Mouse (Mus musculus) neural tube, embryonic 13.5 days (tissue): Measurements from ENCODE around the gene Mn1. TPM values are rescaled to one million over a fixed set of nuclear protein-coding genes. Genes with fewer than 3 reads are reported as not detected.

ENCODE experiments used
- ATAC-seq: fragments of 200-750 bp; cut with Nextera tagmentation; 2 replicates; pipeline ENCODE4 v1.8.0; 2017; ENCODE audit warnings: low read depth, mild to moderate bottlenecking, moderate TSS enrichment, moderate library complexity
- H3K27ac ChIP-seq: fragments of 300-500 bp; sonication (generic); replicated peaks from 2 replicates; pipeline ENCODE4 v1.5.1; 2015; ENCODE audit warnings: moderate library complexity, mild to moderate bottlenecking, inconsistent platforms
- H3K27me3 ChIP-seq: fragments of 300-500 bp; sonication (generic); 2 replicates; pipeline ENCODE4 v1.6.1; 2015; ENCODE audit warnings: mild to moderate bottlenecking, inconsistent platforms
- H3K36me3 ChIP-seq: fragments of 300-500 bp; sonication (generic); 2 replicates; pipeline ENCODE4 v1.6.1; 2015; ENCODE audit warnings: mild to moderate bottlenecking, inconsistent platforms
- H3K4me1 ChIP-seq: fragments of 300-500 bp; sonication (generic); replicated peaks from 2 replicates; pipeline ENCODE4 v1.6.1; 2015; ENCODE audit warnings: inconsistent platforms
- H3K4me2 ChIP-seq: fragments of 300-500 bp; sonication (generic); 2 replicates; pipeline ENCODE4 v1.6.1; 2015; ENCODE audit warnings: inconsistent platforms, mild to moderate bottlenecking, moderate library complexity
- H3K4me3 ChIP-seq: fragments of 300-500 bp; sonication (generic); 2 replicates; pipeline ENCODE4 v1.5.1; 2015; ENCODE audit warnings: mild to moderate bottlenecking, inconsistent platforms
- H3K9ac ChIP-seq: fragments of 300-500 bp; sonication (generic); 2 replicates; pipeline ENCODE4 v1.6.1; 2015; ENCODE audit warnings: moderate library complexity, mild to moderate bottlenecking, inconsistent platforms
- H3K9me3 ChIP-seq: fragments of 300-500 bp; sonication (generic); 2 replicates; pipeline ENCODE4 v1.6.1; 2016; ENCODE audit warnings: inconsistent platforms
- WGBS: fragments of 180-500 bp; shearing (Covaris S2); methylation state at CpG from one replicate; pipeline ENCODE4 v1.1.7; 2015; 5-methylcytosine and 5-hydroxymethylcytosine counted together
- polyA plus RNA-seq: library from polyadenylated mRNA; unstranded; fragments of >200 nt; fragmentation: Nextera tagmentation; extraction: Ambion mirVana; gene quantifications from 2 replicates; pipeline ENCODE4 v1.2.1, GENCODE M21; 2015

The Mn1 gene
- polyA plus RNA-seq, 1 experiment from 2014 or later, result 22.3 TPM

GRCm38 (mm10) chr5:111422058-111422800, 5.1 kb downstream of the Mn1 start:
- peaks cover 99% of the 10 kb centered on the region for H3K4me1 ChIP-seq
- peak overlapping the region; percentile 97 for H3K9ac ChIP-seq
- peak overlapping the region; percentile 33; the same call in 1 of the 2 replicates for H3K27ac ChIP-seq
- H3K4me3 ChIP-seq, result peak overlapping the region; percentile 87
- peak overlapping the region; percentile 95 for H3K4me2 ChIP-seq
- WGBS, result 44% methylated on average over 8 of the region's 8 CpGs
- ATAC-seq, result no peak
- H3K36me3 ChIP-seq, result 0 out of 2 replicates have a peak, but pooled peaks cover 12% of the 10 kb centered on the region
- peaks cover 8% of the 10 kb centered on the region; the same call in 1 of the 2 replicates for H3K27me3 ChIP-seq
- no peaks in the 10 kb centered on the region for H3K9me3 ChIP-seq

- Histone ChIP-seq H3K4me1 (peaks cover 100% of the 10 kb centered on the region), H3K4me3 (peak overlapping the region; percentile 87), H3K9me3 (no peaks in the 10 kb centered on the region), H3K27ac (peak overlapping the region; percentile 61), H3K4me2 (peak overlapping the region; percentile 95), H3K27me3 (peaks cover 8% of the 10 kb centered on the region; the same call in 1 of the 2 replicates), H3K9ac (peak overlapping the region; percentile 97), H3K36me3 (0 out of 2 replicates have a peak, but pooled peaks cover 12% of the 10 kb centered on the region)
- 35% methylated on average over 10 of the region's 10 CpGs for WGBS
- ATAC-seq, result no peak
These were observed 5.8 kb downstream of the Mn1 start for GRCm38 (mm10) chr5:111423011-111423410.

GRCm38 (mm10) chr5:111423616-111424015, 6.5 kb downstream of the Mn1 start:
- 36% methylated on average over 4 of the region's 4 CpGs for WGBS
- Histone ChIP-seq H3K4me2 (peak overlapping the region; percentile 95), H3K9me3 (no peaks in the 10 kb centered on the region), H3K4me3 (peak overlapping the region; percentile 87), H3K27me3 (peaks cover 8% of the 10 kb centered on the region; the same call in 1 of the 2 replicates), H3K9ac (peak overlapping the region; percentile 97), H3K36me3 (0 out of 2 replicates have a peak, but pooled peaks cover 12% of the 10 kb centered on the region), H3K27ac (0 out of 2 replicates have a peak overlapping the region, but pooled peaks have one; percentile 61), H3K4me1 (peaks cover 100% of the 10 kb centered on the region)
- no peak for ATAC-seq

- peak overlapping the region; percentile 41; the same call in 1 of the 2 replicates for H3K9ac ChIP-seq
- peak overlapping the region; percentile 87; the same call in 1 of the 2 replicates for H3K4me3 ChIP-seq
- no peak for ATAC-seq
- H3K36me3 ChIP-seq, result 0 out of 2 replicates have a peak, but pooled peaks cover 10% of the 10 kb centered on the region
- 70% methylated on average over 9 of the region's 9 CpGs for WGBS
- H3K9me3 ChIP-seq, result no peaks in the 10 kb centered on the region
- no peak overlapping the region for H3K27ac ChIP-seq
- 0 out of 2 replicates have a peak, but pooled peaks cover 8% of the 10 kb centered on the region for H3K27me3 ChIP-seq
- H3K4me1 ChIP-seq, result peaks cover 99% of the 10 kb centered on the region
- H3K4me2 ChIP-seq, result peak overlapping the region; percentile 95
These were observed 8.7 kb downstream of the Mn1 start for GRCm38 (mm10) chr5:111425813-111426212.

- Histone ChIP-seq H3K27ac (no peak overlapping the region), H3K4me3 (peak overlapping the region; percentile 87; the same call in 1 of the 2 replicates), H3K9me3 (no peaks in the 10 kb centered on the region), H3K27me3 (0 out of 2 replicates have a peak, but pooled peaks cover 4% of the 10 kb centered on the region), H3K4me1 (peaks cover 99% of the 10 kb centered on the region), H3K36me3 (0 out of 2 replicates have a peak, but pooled peaks cover 6% of the 10 kb centered on the region), H3K4me2 (peak overlapping the region; percentile 95), H3K9ac (peak overlapping the region; percentile 41)
- no peak for ATAC-seq
- 37% methylated on average over 5 of the region's 5 CpGs for WGBS
These were observed 9.1 kb downstream of the Mn1 start for GRCm38 (mm10) chr5:111426249-111426648.

- H3K36me3 ChIP-seq, result no peaks in the 10 kb centered on the region
- H3K4me3 ChIP-seq, result no peak overlapping the region
- no peak for ATAC-seq
- peaks cover 99% of the 10 kb centered on the region for H3K4me1 ChIP-seq
- H3K9ac ChIP-seq, result no peak overlapping the region
- no peak overlapping the region for H3K27ac ChIP-seq
- no peaks in the 10 kb centered on the region for H3K9me3 ChIP-seq
- WGBS, result 73% methylated on average over 6 of the region's 6 CpGs
- H3K27me3 ChIP-seq, result no peaks in the 10 kb centered on the region
- peak overlapping the region; percentile 16; the same call in 1 of the 2 replicates for H3K4me2 ChIP-seq
These were observed 11.7 kb downstream of the Mn1 start for GRCm38 (mm10) chr5:111428882-111429281.

- WGBS, result 44% methylated on average over 7 of the region's 7 CpGs
- Histone ChIP-seq H3K9me3 (no peaks in the 10 kb centered on the region), H3K4me1 (peaks cover 99% of the 10 kb centered on the region), H3K27ac (no peak overlapping the region), H3K9ac (peak overlapping the region; percentile 49), H3K4me2 (peak overlapping the region; percentile 12), H3K36me3 (no peaks in the 10 kb centered on the region), H3K27me3 (no peaks in the 10 kb centered on the region), H3K4me3 (no peak overlapping the region)
- ATAC-seq, result no peak
These were observed 12.6 kb downstream of the Mn1 start for GRCm38 (mm10) chr5:111429726-111430125.

- peak overlapping the region; percentile 3; the same call in 1 of the 2 replicates for H3K4me2 ChIP-seq
- no peak overlapping the region for H3K4me3 ChIP-seq
- WGBS, result 49% methylated on average over 11 of the region's 11 CpGs
- ATAC-seq, result no peak
- H3K27ac ChIP-seq, result no peak overlapping the region
- H3K9ac ChIP-seq, result no peak overlapping the region
- H3K4me1 ChIP-seq, result peaks cover 99% of the 10 kb centered on the region
- H3K27me3 ChIP-seq, result no peaks in the 10 kb centered on the region
- H3K36me3 ChIP-seq, result no peaks in the 10 kb centered on the region
- no peaks in the 10 kb centered on the region for H3K9me3 ChIP-seq
These were observed 14.0 kb downstream of the Mn1 start for GRCm38 (mm10) chr5:111431007-111431730.

GRCm38 (mm10) chr5:111432842-111433241, 15.7 kb downstream of the Mn1 start:
- Histone ChIP-seq H3K27ac (no peak overlapping the region), H3K4me2 (no peak overlapping the region), H3K9me3 (no peaks in the 10 kb centered on the region), H3K9ac (no peak overlapping the region), H3K36me3 (no peaks in the 10 kb centered on the region), H3K4me1 (peaks cover 98% of the 10 kb centered on the region), H3K4me3 (no peak overlapping the region), H3K27me3 (no peaks in the 10 kb centered on the region)
- no peak for ATAC-seq
- 27% methylated on average over 5 of the region's 5 CpGs for whole genome bisulfite sequencing

GRCm38 (mm10) chr5:111434342-111434842, 17.2 kb downstream of the Mn1 start:
- H3K4me1 ChIP-seq, result peaks cover 84% of the 10 kb centered on the region
- H3K27me3 ChIP-seq, result no peaks in the 10 kb centered on the region
- peak overlapping the region; percentile 33 for H3K4me2 ChIP-seq
- H3K9ac ChIP-seq, result peak overlapping the region; percentile 42; the same call in 1 of the 2 replicates
- 16% methylated on average over 16 of the region's 16 CpGs for WGBS
- peak; percentile 57 for ATAC-seq
- H3K27ac ChIP-seq, result peak overlapping the region; percentile 59
- H3K36me3 ChIP-seq, result no peaks in the 10 kb centered on the region
- H3K4me3 ChIP-seq, result no peak overlapping the region
- no peaks in the 10 kb centered on the region for H3K9me3 ChIP-seq

- H3K4me2 ChIP-seq, result no peak overlapping the region
- no peaks in the 10 kb centered on the region for H3K27me3 ChIP-seq
- no peaks in the 10 kb centered on the region for H3K36me3 ChIP-seq
- H3K27ac ChIP-seq, result 0 out of 2 replicates have a peak overlapping the region, but pooled peaks have one; percentile 18
- H3K9me3 ChIP-seq, result no peaks in the 10 kb centered on the region
- peaks cover 66% of the 10 kb centered on the region for H3K4me1 ChIP-seq
- H3K4me3 ChIP-seq, result no peak overlapping the region
- no peak overlapping the region for H3K9ac ChIP-seq
- ATAC-seq, result no peak
- WGBS, result 89% methylated on average over 7 of the region's 7 CpGs
These were observed 19.1 kb downstream of the Mn1 start for GRCm38 (mm10) chr5:111436260-111436659.
